Mouse (Mus musculus) ES-E14 (cell line): Measurements from ENCODE around the gene St8sia1.

Experiments used
- CHD2 ChIP-seq: IDR thresholded peaks from 2 replicates; pipeline ENCODE4 v1.6.1; 2014; ENCODE audit warnings: mild to moderate bottlenecking, low read depth, low read length, inconsistent platforms
- MAFK ChIP-seq: IDR thresholded peaks from 2 replicates; pipeline ENCODE4 v1.6.1; 2014; ENCODE audit warnings: mild to moderate bottlenecking, low read depth, low read length, inconsistent platforms; ENCODE audit not compliant: insufficient read depth

DNA sequence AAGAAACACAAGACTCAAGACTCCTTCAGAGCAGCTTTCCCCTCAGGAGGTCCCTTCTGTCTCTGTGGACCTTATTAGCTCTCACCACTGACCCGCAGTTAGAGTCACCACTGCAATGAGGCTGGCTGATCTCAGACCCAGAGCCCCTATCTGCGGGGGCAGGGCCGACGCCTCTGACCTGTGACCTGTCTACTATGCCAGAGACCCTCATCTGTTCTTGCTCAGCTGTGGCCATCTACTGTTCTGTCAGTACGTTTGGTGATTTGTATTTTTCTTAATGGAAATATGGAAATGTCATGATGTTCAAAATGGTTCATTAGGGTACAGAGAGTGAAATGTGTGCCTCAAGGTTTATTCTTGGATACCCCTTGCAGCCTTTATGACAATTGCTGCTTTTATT, 114.9 kb downstream of the St8sia1 start:
- TF ChIP-seq CHD2 (no peak), MAFK (no peak)
